Mouse (Mus musculus): ENCODE measurements around the gene Wnk4. TPM values are rescaled to one million over a fixed set of nuclear protein-coding genes. Genes with fewer than 3 reads are reported as not detected.

Wnk4 gene
- total RNA-seq, 1 experiment, result 0.49 TPM

DNA sequence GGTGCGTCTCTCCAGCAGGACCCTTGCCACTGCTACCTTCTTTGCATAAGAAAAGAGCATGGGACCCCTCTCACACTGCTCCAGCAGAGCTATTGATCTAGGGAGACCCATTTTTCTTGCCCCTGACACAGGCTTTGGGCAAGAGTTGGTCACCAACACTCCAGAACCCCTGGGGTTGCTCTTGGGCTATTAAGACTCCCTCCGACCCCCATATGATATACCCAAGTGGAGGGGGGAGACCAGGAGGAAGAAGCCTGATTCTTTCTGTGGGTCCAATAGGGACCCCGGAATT lies 3.6 kb downstream of the Wnk4 start:
- no peak overlapping the region for H3K27ac ChIP-seq (ENCODE audit: insufficient read depth, low read depth, low read length, poor library complexity, severe bottlenecking)
- no peak for TF ChIP-seq HCFC1 (IDR thresholded peaks at IDR 0.05; ENCODE audit: borderline replicate concordance, insufficient read depth, low read length)
- H3K9me3 ChIP-seq (ENCODE audit: control insufficient read depth, insufficient read depth, low read depth, low read length), result no peaks in the 10 kb centered on the region
- peaks cover 0 to 30% of the 10 kb centered on the region in 2 experiments; a peak in 2 of 4 replicates for H3K4me1 ChIP-seq (ENCODE audit: control insufficient read depth in 2 of 2, insufficient read depth in 2 of 2, low read length in 2 of 2, poor library complexity in 1 of 2)
- H3K4me3 ChIP-seq (ENCODE audit: insufficient read depth in 1 of 2, low read depth in 1 of 2, low read length in 2 of 2, poor library complexity in 1 of 2, severe bottlenecking in 1 of 2), result no peak overlapping the region
- no peak for DNase-seq (ENCODE audit: low read depth, low spot score)
- H3K36me3 ChIP-seq (ENCODE audit: control insufficient read depth, insufficient read depth, low read length, poor library complexity, severe bottlenecking), result peaks cover 2% of the 10 kb centered on the region; the same call in 1 of the 2 replicates
- no peak overlapping the region for H3K9ac ChIP-seq (ENCODE audit: insufficient read depth, low read depth, low read length, poor library complexity, severe bottlenecking)
- in situ Hi-C loops (cut with MboI; ENCODE audit: low sequenced_read_pairs in 2 of 2, unreplicated experiment in 2 of 2), result no loop called here

DNA sequence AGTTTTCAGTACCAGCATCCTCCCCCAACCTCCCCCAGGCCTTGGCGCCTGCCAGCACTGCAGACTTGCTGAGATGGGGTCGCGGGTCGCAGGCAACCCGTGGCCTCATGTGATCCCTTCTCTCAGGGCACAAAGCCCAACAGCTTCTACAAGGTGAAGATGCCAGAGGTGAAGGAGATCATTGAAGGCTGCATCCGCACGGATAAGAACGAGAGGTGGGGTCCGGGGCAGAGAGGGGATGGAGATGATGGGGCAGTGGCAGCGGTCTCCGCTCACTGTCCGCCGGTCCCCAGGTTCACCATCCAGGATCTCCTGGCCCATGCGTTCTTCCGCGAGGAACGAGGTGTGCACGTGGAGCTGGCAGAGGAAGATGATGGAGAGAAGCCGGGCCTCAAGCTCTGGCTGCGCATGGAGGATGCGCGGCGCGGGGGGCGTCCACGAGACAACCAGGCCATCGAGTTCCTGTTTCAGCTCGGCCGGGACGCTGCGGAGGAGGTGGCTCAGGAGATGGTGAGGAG lies 4.6 kb downstream of the Wnk4 start:
- no peak for DNase-seq (ENCODE audit: low read depth, low spot score)
- H3K4me1 ChIP-seq (ENCODE audit: control insufficient read depth in 2 of 2, insufficient read depth in 2 of 2, low read length in 2 of 2, poor library complexity in 1 of 2), result peaks cover 0 to 31% of the 10 kb centered on the region in 2 experiments; a peak in 2 of 4 replicates

DNA sequence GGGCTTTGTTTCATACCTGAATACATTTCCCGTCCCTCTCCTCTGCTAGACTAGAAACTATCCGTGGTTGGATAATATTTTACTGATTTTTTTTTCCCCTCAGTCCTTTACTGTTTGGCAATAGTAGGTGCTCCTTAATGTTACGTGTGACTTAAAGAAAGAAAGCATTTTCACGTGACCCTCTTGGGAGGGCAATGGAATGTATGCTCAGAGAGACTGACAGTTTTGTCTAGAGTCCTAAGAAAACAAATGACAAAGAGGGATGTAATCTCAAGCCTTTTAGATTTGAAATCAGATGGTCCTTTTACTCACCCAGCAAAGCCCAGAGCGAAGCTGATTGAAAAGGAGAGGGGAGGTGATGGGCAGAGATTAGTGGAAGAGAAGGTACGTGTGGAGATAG lies 5.5 kb downstream of the Wnk4 start:
- no peak for DNase-seq (ENCODE audit: low read depth, low spot score)
- in situ Hi-C loops (cut with MboI; ENCODE audit: low sequenced_read_pairs in 2 of 2, unreplicated experiment in 2 of 2), result no loop called here
- Histone ChIP-seq H3K9me3 (ENCODE audit: control insufficient read depth, insufficient read depth, low read depth, low read length) (no peaks in the 10 kb centered on the region), H3K27ac (ENCODE audit: insufficient read depth, low read depth, low read length, poor library complexity, severe bottlenecking) (no peak overlapping the region), H3K9ac (ENCODE audit: insufficient read depth, low read depth, low read length, poor library complexity, severe bottlenecking) (no peak overlapping the region), H3K36me3 (ENCODE audit: control insufficient read depth, insufficient read depth, low read length, poor library complexity, severe bottlenecking) (no peaks in the 10 kb centered on the region), H3K4me3 (ENCODE audit: insufficient read depth in 1 of 2, low read depth in 1 of 2, low read length in 2 of 2, poor library complexity in 1 of 2, severe bottlenecking in 1 of 2) (no peak overlapping the region), H3K4me1 (ENCODE audit: control insufficient read depth in 2 of 2, insufficient read depth in 2 of 2, low read length in 2 of 2, poor library complexity in 1 of 2) (peaks cover 0 to 32% of the 10 kb centered on the region in 2 experiments; a peak in 2 of 4 replicates)
- TF ChIP-seq ZC3H11A (IDR thresholded peaks at IDR 0.05; ENCODE audit: borderline replicate concordance, low read depth, low read length) (no peak), MAFK (IDR thresholded peaks at IDR 0.05; ENCODE audit: insufficient read depth, low read depth, low read length) (no peak), HCFC1 (IDR thresholded peaks at IDR 0.05; ENCODE audit: borderline replicate concordance, insufficient read depth, low read length) (no peak), CHD2 (IDR thresholded peaks at IDR 0.05; ENCODE audit: low read depth, low read length) (no peak)

More for the DNA sequence above, 4.6 kb downstream of the Wnk4 start:
- H3K9me3 ChIP-seq (ENCODE audit: control insufficient read depth, insufficient read depth, low read depth, low read length), result no peaks in the 10 kb centered on the region
- H3K9ac ChIP-seq (ENCODE audit: insufficient read depth, low read depth, low read length, poor library complexity, severe bottlenecking), result peak overlapping the region; percentile 20
- TF ChIP-seq CHD2 (IDR thresholded peaks at IDR 0.05; ENCODE audit: low read depth, low read length), result no peak
- in situ Hi-C loops (cut with MboI; ENCODE audit: low sequenced_read_pairs in 2 of 2, unreplicated experiment in 2 of 2), result no loop called here
- H3K27ac ChIP-seq (ENCODE audit: insufficient read depth, low read depth, low read length, poor library complexity, severe bottlenecking), result no peak overlapping the region
- no peaks in the 10 kb centered on the region for H3K36me3 ChIP-seq (ENCODE audit: control insufficient read depth, insufficient read depth, low read length, poor library complexity, severe bottlenecking)
- H3K4me3 ChIP-seq (ENCODE audit: insufficient read depth in 1 of 2, low read depth in 1 of 2, low read length in 2 of 2, poor library complexity in 1 of 2, severe bottlenecking in 1 of 2), result peak overlapping the region; percentile 34 to 37; a peak in 3 of 4 replicates

DNA sequence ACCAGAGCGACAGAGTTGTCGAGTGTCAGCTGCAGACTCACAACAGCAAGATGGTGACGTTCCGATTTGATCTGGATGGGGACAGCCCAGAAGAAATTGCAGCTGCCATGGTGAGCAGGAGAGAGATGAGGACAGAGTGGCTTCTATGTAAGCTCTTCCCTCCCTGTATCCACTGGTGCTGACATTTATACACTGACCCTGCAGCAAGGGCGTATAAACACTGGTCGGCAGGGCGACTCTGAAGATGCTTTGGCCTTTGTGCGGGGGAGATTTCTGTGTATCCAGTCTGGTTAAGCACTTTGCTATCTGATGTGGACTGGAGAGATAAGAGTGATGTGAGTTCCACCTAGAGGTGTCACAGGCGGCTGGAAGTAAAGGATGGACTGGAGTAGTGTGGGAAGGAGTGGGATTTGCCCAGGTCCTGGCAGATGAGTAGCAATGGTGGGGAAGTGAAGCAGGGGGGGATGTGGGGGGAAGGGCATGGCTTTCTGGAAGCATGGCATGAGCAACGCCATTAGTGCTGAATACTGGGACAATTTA lies 9.3 kb downstream of the Wnk4 start:
- DNase-seq (ENCODE audit: low read depth, low spot score), result no peak
- in situ Hi-C loops (cut with MboI; ENCODE audit: low sequenced_read_pairs in 2 of 2, unreplicated experiment in 2 of 2), result no loop called here
- peaks cover 0 to 11% of the 10 kb centered on the region in 2 experiments; a peak in 1 of 4 replicates for H3K4me1 ChIP-seq (ENCODE audit: control insufficient read depth in 2 of 2, insufficient read depth in 2 of 2, low read length in 2 of 2, poor library complexity in 1 of 2)
- no peak overlapping the region for H3K27ac ChIP-seq (ENCODE audit: insufficient read depth, low read depth, low read length, poor library complexity, severe bottlenecking)
- H3K9ac ChIP-seq (ENCODE audit: insufficient read depth, low read depth, low read length, poor library complexity, severe bottlenecking), result no peak overlapping the region
- H3K36me3 ChIP-seq (ENCODE audit: control insufficient read depth, insufficient read depth, low read length, poor library complexity, severe bottlenecking), result no peaks in the 10 kb centered on the region
- no peak overlapping the region for H3K4me3 ChIP-seq (ENCODE audit: insufficient read depth in 1 of 2, low read depth in 1 of 2, low read length in 2 of 2, poor library complexity in 1 of 2, severe bottlenecking in 1 of 2)
- TF ChIP-seq CHD2 (IDR thresholded peaks at IDR 0.05; ENCODE audit: low read depth, low read length) (peak; percentile 11; the same call in 1 of the 2 replicates), ZC3H11A (IDR thresholded peaks at IDR 0.05; ENCODE audit: borderline replicate concordance, low read depth, low read length) (no peak)
- no peaks in the 10 kb centered on the region for H3K9me3 ChIP-seq (ENCODE audit: control insufficient read depth, insufficient read depth, low read depth, low read length)

DNA sequence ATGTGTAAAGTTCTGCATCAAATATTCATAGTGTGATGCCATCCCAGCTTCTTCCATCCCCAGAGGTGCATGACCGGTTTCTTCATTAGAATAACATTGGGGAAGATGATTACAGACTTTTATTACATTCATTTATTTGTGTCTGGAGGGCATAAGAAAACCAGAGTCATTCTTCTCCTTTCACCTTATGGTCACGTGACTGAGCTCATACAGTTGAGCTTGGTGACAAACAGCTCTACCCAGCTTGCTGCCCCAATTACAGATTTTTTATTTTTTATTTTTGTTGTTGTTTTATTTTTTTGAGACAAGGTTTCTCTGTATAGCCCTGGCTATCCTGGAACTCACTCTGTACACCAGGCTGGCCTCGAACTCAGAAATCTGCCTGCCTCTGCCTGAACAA lies 12.1 kb downstream of the Wnk4 start:
- no peak for TF ChIP-seq ZC3H11A (IDR thresholded peaks at IDR 0.05; ENCODE audit: borderline replicate concordance, low read depth, low read length)
- no peak for TF ChIP-seq CHD2 (IDR thresholded peaks at IDR 0.05; ENCODE audit: low read depth, low read length)
- TF ChIP-seq HCFC1 (IDR thresholded peaks at IDR 0.05; ENCODE audit: borderline replicate concordance, insufficient read depth, low read length), result no peak
- no peak for TF ChIP-seq ZNF384 (IDR thresholded peaks at IDR 0.05; ENCODE audit: low read depth, low read length)
- no peak for TF ChIP-seq MAFK (IDR thresholded peaks at IDR 0.05; ENCODE audit: insufficient read depth, low read depth, low read length)
- Histone ChIP-seq H3K9ac (ENCODE audit: insufficient read depth, low read depth, low read length, poor library complexity, severe bottlenecking) (no peak overlapping the region), H3K27ac (ENCODE audit: insufficient read depth, low read depth, low read length, poor library complexity, severe bottlenecking) (no peak overlapping the region), H3K9me3 (ENCODE audit: control insufficient read depth, insufficient read depth, low read depth, low read length) (no peaks in the 10 kb centered on the region), H3K4me3 (ENCODE audit: insufficient read depth in 1 of 2, low read depth in 1 of 2, low read length in 2 of 2, poor library complexity in 1 of 2, severe bottlenecking in 1 of 2) (no peak overlapping the region), H3K4me1 (ENCODE audit: control insufficient read depth in 2 of 2, insufficient read depth in 2 of 2, low read length in 2 of 2, poor library complexity in 1 of 2) (peaks cover 0 to 12% of the 10 kb centered on the region in 2 experiments; a peak in 3 of 4 replicates), H3K36me3 (ENCODE audit: control insufficient read depth, insufficient read depth, low read length, poor library complexity, severe bottlenecking) (no peaks in the 10 kb centered on the region)
- in situ Hi-C loops (cut with MboI; ENCODE audit: low sequenced_read_pairs in 2 of 2, unreplicated experiment in 2 of 2), result no loop called here
- no peak for DNase-seq (ENCODE audit: low read depth, low spot score)

Data from ES-E14 (cell line).